Mouse (Mus musculus): ENCODE data around the gene Epb41l4b. TPM values are rescaled to one million over a fixed set of nuclear protein-coding genes. Genes with fewer than 3 reads are reported as not detected.

Epb41l4b gene
- polyA plus RNA-seq (2015; fragmentation: Nextera tagmentation; extraction: Ambion mirVana): 0.56 and 1.0 TPM in 2 replicates

- peak within 1 kb of the TSS; percentile 73 for H3K9ac ChIP-seq (ENCODE audit: low read length)
- H3K4me3 ChIP-seq (ENCODE audit: low read length): peak within 1 kb of the TSS; percentile 71
- H3K36me3 ChIP-seq (ENCODE audit: control insufficient read depth, insufficient read depth): no peaks in the 10 kb centered on the region
- no peak within 1 kb of the TSS for H3K27ac ChIP-seq (ENCODE audit: low read length)
- H3K4me2 ChIP-seq (ENCODE audit: low read depth, low read length): peak within 1 kb of the TSS; percentile 97
- WGBS: under 1% methylated on average over 106 of the region's 142 CpGs
- H3K4me1 ChIP-seq (ENCODE audit: control insufficient read depth, insufficient read depth, low read length): peaks cover 11% of the 10 kb centered on the region
- H3K9me3 ChIP-seq (replicated peaks; ENCODE audit: control insufficient read depth, low read length): no peaks in the 10 kb centered on the region
- H3K27me3 ChIP-seq (ENCODE audit: control insufficient read depth, insufficient read depth, low read length): peaks cover 36% of the 10 kb centered on the region
- ATAC-seq (replicated peaks; ENCODE audit: extremely low read depth, insufficient read depth, low FRiP score): peak; percentile 85
Observed at GRCm38 (mm10) chr4:57143026-57143937, at the start of gene Epb41l4b. Gene Epb41l4b (minus strand): TSS chr4:57143437.

GRCm38 (mm10) chr4:57191543-57192283 lies 48.5 kb upstream of the Epb41l4b start:
- peak overlapping the region; percentile 61 for H3K27ac ChIP-seq (ENCODE audit: low read length)
- peaks cover 15% of the 10 kb centered on the region for H3K4me1 ChIP-seq (ENCODE audit: control insufficient read depth, insufficient read depth, low read length)
- H3K9me3 ChIP-seq (replicated peaks; ENCODE audit: control insufficient read depth, low read length): no peaks in the 10 kb centered on the region
- WGBS: 43% methylated on average over 9 of the region's 9 CpGs
- H3K4me3 ChIP-seq (ENCODE audit: low read length): no peak overlapping the region
- H3K27me3 ChIP-seq (ENCODE audit: control insufficient read depth, insufficient read depth, low read length): no peaks in the 10 kb centered on the region
- ATAC-seq (replicated peaks; ENCODE audit: extremely low read depth, insufficient read depth, low FRiP score): no peak
- H3K36me3 ChIP-seq (ENCODE audit: control insufficient read depth, insufficient read depth): no peaks in the 10 kb centered on the region
- H3K4me2 ChIP-seq (ENCODE audit: low read depth, low read length): peak overlapping the region; percentile 23; the same call in 1 of the 2 replicates
- no peak overlapping the region for H3K9ac ChIP-seq (ENCODE audit: low read length)

GRCm38 (mm10) chr4:57189881-57190280 lies 46.6 kb upstream of the Epb41l4b start:
- H3K27me3 ChIP-seq (ENCODE audit: control insufficient read depth, insufficient read depth, low read length): no peaks in the 10 kb centered on the region
- H3K4me3 ChIP-seq (ENCODE audit: low read length): no peak overlapping the region
- no peak for ATAC-seq (replicated peaks; ENCODE audit: extremely low read depth, insufficient read depth, low FRiP score)
- H3K36me3 ChIP-seq (ENCODE audit: control insufficient read depth, insufficient read depth): no peaks in the 10 kb centered on the region
- no peak overlapping the region for H3K9ac ChIP-seq (ENCODE audit: low read length)
- no peak overlapping the region for H3K4me2 ChIP-seq (ENCODE audit: low read depth, low read length)
- peaks cover 18% of the 10 kb centered on the region for H3K4me1 ChIP-seq (ENCODE audit: control insufficient read depth, insufficient read depth, low read length)
- H3K27ac ChIP-seq (ENCODE audit: low read length): no peak overlapping the region
- H3K9me3 ChIP-seq (replicated peaks; ENCODE audit: control insufficient read depth, low read length): no peaks in the 10 kb centered on the region
- 88% methylated on average over 2 of the region's 2 CpGs for WGBS

GRCm38 (mm10) chr4:57186035-57186434 lies 42.8 kb upstream of the Epb41l4b start:
- no peak for ATAC-seq (replicated peaks; ENCODE audit: extremely low read depth, insufficient read depth, low FRiP score)
- 25% methylated on average over 6 of the region's 6 CpGs for WGBS
- no peak overlapping the region for H3K27ac ChIP-seq (ENCODE audit: low read length)

GRCm38 (mm10) chr4:57185462-57185861 lies 42.2 kb upstream of the Epb41l4b start:
- Histone ChIP-seq H3K27ac (ENCODE audit: low read length) (no peak overlapping the region), H3K4me2 (ENCODE audit: low read depth, low read length) (no peak overlapping the region), H3K4me3 (ENCODE audit: low read length) (no peak overlapping the region), H3K27me3 (ENCODE audit: control insufficient read depth, insufficient read depth, low read length) (no peaks in the 10 kb centered on the region), H3K4me1 (ENCODE audit: control insufficient read depth, insufficient read depth, low read length) (peaks cover 4% of the 10 kb centered on the region; the same call in 1 of the 2 replicates), H3K9me3 (replicated peaks; ENCODE audit: control insufficient read depth, low read length) (no peaks in the 10 kb centered on the region), H3K9ac (ENCODE audit: low read length) (no peak overlapping the region), H3K36me3 (ENCODE audit: control insufficient read depth, insufficient read depth) (no peaks in the 10 kb centered on the region)
- WGBS: 77% methylated on average over 8 of the region's 8 CpGs
- ATAC-seq (replicated peaks; ENCODE audit: extremely low read depth, insufficient read depth, low FRiP score): no peak

More at GRCm38 (mm10) chr4:57186035-57186434, 42.8 kb upstream of the Epb41l4b start:
- Histone ChIP-seq H3K9ac (ENCODE audit: low read length) (no peak overlapping the region), H3K9me3 (replicated peaks; ENCODE audit: control insufficient read depth, low read length) (no peaks in the 10 kb centered on the region), H3K36me3 (ENCODE audit: control insufficient read depth, insufficient read depth) (no peaks in the 10 kb centered on the region), H3K4me3 (ENCODE audit: low read length) (no peak overlapping the region), H3K27me3 (ENCODE audit: control insufficient read depth, insufficient read depth, low read length) (no peaks in the 10 kb centered on the region), H3K4me2 (ENCODE audit: low read depth, low read length) (no peak overlapping the region), H3K4me1 (ENCODE audit: control insufficient read depth, insufficient read depth, low read length) (peaks cover 4% of the 10 kb centered on the region; the same call in 1 of the 2 replicates)

GRCm38 (mm10) chr4:57183493-57183892 lies 40.3 kb upstream of the Epb41l4b start:
- 0 out of 2 replicates have a peak, but pooled peaks have one; percentile 41 for ATAC-seq (replicated peaks; ENCODE audit: extremely low read depth, insufficient read depth, low FRiP score)

GRCm38 (mm10) chr4:57181538-57181937 lies 38.3 kb upstream of the Epb41l4b start:
- no peak overlapping the region for H3K4me3 ChIP-seq (ENCODE audit: low read length)
- ATAC-seq (replicated peaks; ENCODE audit: extremely low read depth, insufficient read depth, low FRiP score): no peak
- peaks cover 4% of the 10 kb centered on the region; the same call in 1 of the 2 replicates for H3K4me1 ChIP-seq (ENCODE audit: control insufficient read depth, insufficient read depth, low read length)
- H3K27ac ChIP-seq (ENCODE audit: low read length): no peak overlapping the region
- WGBS: 68% methylated on average over 1 of the region's 1 CpGs
- H3K36me3 ChIP-seq (ENCODE audit: control insufficient read depth, insufficient read depth): no peaks in the 10 kb centered on the region
- H3K4me2 ChIP-seq (ENCODE audit: low read depth, low read length): no peak overlapping the region
- no peak overlapping the region for H3K9ac ChIP-seq (ENCODE audit: low read length)
- H3K27me3 ChIP-seq (ENCODE audit: control insufficient read depth, insufficient read depth, low read length): no peaks in the 10 kb centered on the region
- no peaks in the 10 kb centered on the region for H3K9me3 ChIP-seq (replicated peaks; ENCODE audit: control insufficient read depth, low read length)

More at GRCm38 (mm10) chr4:57183493-57183892, 40.3 kb upstream of the Epb41l4b start:
- no peaks in the 10 kb centered on the region for H3K9me3 ChIP-seq (replicated peaks; ENCODE audit: control insufficient read depth, low read length)
- H3K4me1 ChIP-seq (ENCODE audit: control insufficient read depth, insufficient read depth, low read length): peaks cover 4% of the 10 kb centered on the region; the same call in 1 of the 2 replicates
- 61% methylated on average over 4 of the region's 4 CpGs for WGBS
- H3K27ac ChIP-seq (ENCODE audit: low read length): no peak overlapping the region
- H3K36me3 ChIP-seq (ENCODE audit: control insufficient read depth, insufficient read depth): no peaks in the 10 kb centered on the region
- no peak overlapping the region for H3K4me2 ChIP-seq (ENCODE audit: low read depth, low read length)
- no peak overlapping the region for H3K4me3 ChIP-seq (ENCODE audit: low read length)
- H3K27me3 ChIP-seq (ENCODE audit: control insufficient read depth, insufficient read depth, low read length): no peaks in the 10 kb centered on the region
- no peak overlapping the region for H3K9ac ChIP-seq (ENCODE audit: low read length)

GRCm38 (mm10) chr4:57178881-57179280 lies 35.6 kb upstream of the Epb41l4b start:
- H3K4me1 ChIP-seq (ENCODE audit: control insufficient read depth, insufficient read depth, low read length): peaks cover 5% of the 10 kb centered on the region
- no peak for ATAC-seq (replicated peaks; ENCODE audit: extremely low read depth, insufficient read depth, low FRiP score)
- no peak overlapping the region for H3K9ac ChIP-seq (ENCODE audit: low read length)
- no peak overlapping the region for H3K4me2 ChIP-seq (ENCODE audit: low read depth, low read length)
- no peaks in the 10 kb centered on the region for H3K36me3 ChIP-seq (ENCODE audit: control insufficient read depth, insufficient read depth)
- WGBS: 69% methylated on average over 4 of the region's 4 CpGs
- no peak overlapping the region for H3K4me3 ChIP-seq (ENCODE audit: low read length)
- no peak overlapping the region for H3K27ac ChIP-seq (ENCODE audit: low read length)
- H3K9me3 ChIP-seq (replicated peaks; ENCODE audit: control insufficient read depth, low read length): no peaks in the 10 kb centered on the region
- H3K27me3 ChIP-seq (ENCODE audit: control insufficient read depth, insufficient read depth, low read length): no peaks in the 10 kb centered on the region

Data from heart, embryonic 16.5 days (tissue).